Mouse (Mus musculus) liver, embryonic 14.5 days (tissue): Measurements from ENCODE around the gene Eif2b2. TPM values are rescaled to one million over a fixed set of nuclear protein-coding genes. Genes with fewer than 3 reads are reported as not detected.

ENCODE experiments used
- ATAC-seq: fragments of 200-750 bp; cut with Nextera tagmentation; 2 replicates; pipeline ENCODE4 v1.8.0; 2017; ENCODE audit warnings: moderate number of reproducible peaks, mild to moderate bottlenecking, moderate library complexity; ENCODE audit not compliant: insufficient read depth
- DNase-seq, 3 experiments: peaks; one replicate each; pipeline ENCODE4 v3.0.0-alpha.2; 2012 to 2013; ENCODE audit warnings: low read depth in 3 of 3, low spot score in 3 of 3
- H3K27ac ChIP-seq: fragments of 300-500 bp; sonication (generic); 2 replicates; pipeline ENCODE4 v1.5.1; 2014; ENCODE audit warnings: moderate library complexity, mild to moderate bottlenecking, control low read depth, inconsistent platforms
- H3K27me3 ChIP-seq: fragments of 300-500 bp; sonication (generic); 2 replicates; pipeline ENCODE4 v1.6.1; 2014; ENCODE audit warnings: mild to moderate bottlenecking, low read length, moderate library complexity; ENCODE audit not compliant: control insufficient read depth, insufficient read depth
- H3K36me3 ChIP-seq: fragments of 300-500 bp; sonication (generic); replicated peaks from 2 replicates; pipeline ENCODE4 v1.6.1; 2014; ENCODE audit warnings: low read depth; ENCODE audit not compliant: control insufficient read depth, insufficient read depth
- H3K4me1 ChIP-seq, 2 experiments: fragments of 200-500 bp in 1 of 2; fragments of 300-500 bp in 1 of 2; sonication (generic) in 1 of 2; replicated peaks; 2 replicates each; pipeline ENCODE4 v1.6.1; 2012 to 2014; ENCODE audit warnings: antibody characterized with exemption in 1 of 2, inconsistent platforms in 1 of 2, low read length in 1 of 2; ENCODE audit not compliant: control insufficient read depth in 2 of 2, insufficient read depth in 2 of 2
- H3K4me2 ChIP-seq: fragments of 300-500 bp; sonication (generic); 2 replicates; pipeline ENCODE4 v1.6.1; 2014; ENCODE audit warnings: low read depth, mild to moderate bottlenecking, control low read depth, moderate library complexity
- H3K4me3 ChIP-seq, 2 experiments: fragments of 200-500 bp in 1 of 2; fragments of 300-500 bp in 1 of 2; sonication (generic) in 1 of 2; 2 replicates each; pipeline ENCODE4 v1.5.1; 2012 to 2014; ENCODE audit warnings: low read depth in 2 of 2, low read length in 2 of 2, mild to moderate bottlenecking in 2 of 2, control low read depth in 1 of 2, inconsistent platforms in 1 of 2, moderate library complexity in 1 of 2; ENCODE audit not compliant: insufficient read depth in 1 of 2
- H3K9ac ChIP-seq: fragments of 300-500 bp; sonication (generic); replicated peaks from 2 replicates; pipeline ENCODE4 v1.6.1; 2014; ENCODE audit warnings: mild to moderate bottlenecking, control low read depth, moderate library complexity
- H3K9me3 ChIP-seq: fragments of 300-500 bp; sonication (generic); 2 replicates; pipeline ENCODE4 v1.6.1; 2016; ENCODE audit warnings: low read length, mixed read lengths; ENCODE audit not compliant: control insufficient read depth
- CTCF ChIP-seq: IDR thresholded peaks from 2 replicates; pipeline ENCODE4 v1.5.1; 2016; ENCODE audit warnings: antibody characterized with exemption, low read depth, control low read depth
- EP300 ChIP-seq: IDR thresholded peaks from 2 replicates; pipeline ENCODE4 v1.6.1; 2016; ENCODE audit warnings: antibody characterized with exemption, low read depth
- WGBS: fragments of 180-500 bp; shearing (Covaris S2); extraction: QIAGEN DNeasy Blood & Tissue Kit; methylation state at CpG from one replicate; pipeline ENCODE4 v1.1.7; 2014; ENCODE audit not compliant: insufficient replicate concordance; 5-methylcytosine and 5-hydroxymethylcytosine counted together
- polyA plus RNA-seq, 2 experiments: library from polyadenylated mRNA; depleted of rRNA in 1 of 2; stranded (reverse) in 1 of 2; unstranded in 1 of 2; fragments of >200 nt; fragmentation: Nextera tagmentation in 1 of 2; extraction: Ambion mirVana in 1 of 2; gene quantifications; 2 replicates each; pipeline versions ENCODE4 v1.2.1 to v1.2.3; 2012 to 2014

Eif2b2 gene
- polyA plus RNA-seq, 2 experiments: 39.9 to 47.8 TPM

GRCm38 (mm10) chr12:85178294-85178693 lies 41.0 kb upstream of the Eif2b2 start:
- H3K27me3 ChIP-seq: peaks cover 11% of the 10 kb centered on the region
- no peak overlapping the region for H3K4me3 ChIP-seq
- H3K9me3 ChIP-seq: no peaks in the 10 kb centered on the region

GRCm38 (mm10) chr12:85181475-85182344 lies 37.6 kb upstream of the Eif2b2 start:
- no peak overlapping the region for H3K4me3 ChIP-seq
- no peaks in the 10 kb centered on the region for H3K36me3 ChIP-seq
- ATAC-seq (no peak), DNase-seq (no peak)
- no peak overlapping the region for H3K27ac ChIP-seq
- 35% methylated on average over 17 of the region's 17 CpGs for WGBS
- no peaks in the 10 kb centered on the region for H3K9me3 ChIP-seq
- no peak overlapping the region for H3K4me2 ChIP-seq
- peaks cover 0 to 3% of the 10 kb centered on the region in 2 experiments; a peak in 1 of 4 replicates for H3K4me1 ChIP-seq
- H3K27me3 ChIP-seq: peaks cover 8% of the 10 kb centered on the region
- TF ChIP-seq EP300 (no peak), CTCF (no peak)
- no peak overlapping the region for H3K9ac ChIP-seq

More at GRCm38 (mm10) chr12:85178294-85178693, 41.0 kb upstream of the Eif2b2 start:
- Histone ChIP-seq H3K27ac (no peak overlapping the region), H3K4me2 (no peak overlapping the region), H3K4me1 (peaks cover 0 to 3% of the 10 kb centered on the region in 2 experiments; a peak in 1 of 4 replicates), H3K9ac (no peak overlapping the region), H3K36me3 (no peaks in the 10 kb centered on the region)
- no peak for DNase-seq
- 64% methylated on average over 2 of the region's 2 CpGs for WGBS
- TF ChIP-seq EP300: no peak
- no peak for TF ChIP-seq CTCF
- no peak for ATAC-seq

GRCm38 (mm10) chr12:85182345-85182643 lies 37.0 kb upstream of the Eif2b2 start:
- DNase-seq (no peak), ATAC-seq (no peak)
- 34% methylated on average over 8 of the region's 8 CpGs for WGBS
- H3K4me2 ChIP-seq: no peak overlapping the region
- no peaks in the 10 kb centered on the region for H3K4me1 ChIP-seq
- H3K4me3 ChIP-seq: no peak overlapping the region
- no peak overlapping the region for H3K27ac ChIP-seq
- H3K27me3 ChIP-seq: peaks cover 7% of the 10 kb centered on the region
- no peak overlapping the region for H3K9ac ChIP-seq
- no peaks in the 10 kb centered on the region for H3K9me3 ChIP-seq
- H3K36me3 ChIP-seq: no peaks in the 10 kb centered on the region
- no peak for TF ChIP-seq CTCF
- no peak for TF ChIP-seq EP300

GRCm38 (mm10) chr12:85182898-85183297 lies 36.4 kb upstream of the Eif2b2 start:
- ATAC-seq: no peak
- Histone ChIP-seq H3K4me1 (no peaks in the 10 kb centered on the region), H3K27ac (no peak overlapping the region), H3K4me2 (no peak overlapping the region), H3K36me3 (no peaks in the 10 kb centered on the region), H3K4me3 (no peak overlapping the region), H3K9me3 (no peaks in the 10 kb centered on the region), H3K27me3 (peaks cover 7% of the 10 kb centered on the region), H3K9ac (no peak overlapping the region)
- TF ChIP-seq EP300 (no peak), CTCF (no peak)
- WGBS: 49% methylated on average over 5 of the region's 5 CpGs
- DNase-seq: no peak

GRCm38 (mm10) chr12:85184118-85184517 lies 35.2 kb upstream of the Eif2b2 start:
- Histone ChIP-seq H3K9ac (no peak overlapping the region), H3K4me3 (no peak overlapping the region), H3K36me3 (no peaks in the 10 kb centered on the region), H3K4me2 (no peak overlapping the region), H3K27me3 (peaks cover 5% of the 10 kb centered on the region), H3K27ac (no peak overlapping the region), H3K9me3 (no peaks in the 10 kb centered on the region), H3K4me1 (no peaks in the 10 kb centered on the region)
- DNase-seq (no peak), ATAC-seq (no peak)
- 47% methylated on average over 5 of the region's 5 CpGs for WGBS
- TF ChIP-seq CTCF (no peak), EP300 (no peak)
